Mouse (Mus musculus) kidney, postnatal 0 days (tissue): ENCODE results near the gene Uck1. TPM values are rescaled to one million over a fixed set of nuclear protein-coding genes. Genes with fewer than 3 reads are reported as not detected.

Source experiments
- ATAC-seq: fragments of 200-750 bp; cut with Nextera tagmentation; replicated peaks from 2 replicates; pipeline ENCODE4 v1.8.0; 2017; ENCODE audit warnings: low read depth, moderate number of reproducible peaks, moderate TSS enrichment, moderate library complexity; ENCODE audit not compliant: low FRiP score
- DNase-seq: peaks from one replicate; pipeline ENCODE4 v3.0.0-alpha.2; 2016; ENCODE audit warnings: low spot score
- H3K27ac ChIP-seq: fragments of 300-500 bp; sonication (generic); 2 replicates; pipeline ENCODE4 v1.5.1; 2014; ENCODE audit warnings: mild to moderate bottlenecking
- H3K27me3 ChIP-seq: fragments of 300-500 bp; sonication (generic); 2 replicates; pipeline ENCODE4 v1.6.1; 2014; ENCODE audit warnings: low read length, mixed read lengths; ENCODE audit not compliant: insufficient read depth
- H3K36me3 ChIP-seq: fragments of 300-500 bp; sonication (generic); 2 replicates; pipeline ENCODE4 v1.6.1; 2014; ENCODE audit warnings: low read length, mixed read lengths; ENCODE audit not compliant: insufficient read depth
- H3K4me1 ChIP-seq: fragments of 300-500 bp; sonication (generic); replicated peaks from 2 replicates; pipeline ENCODE4 v1.6.1; 2014; ENCODE audit warnings: antibody characterized with exemption, low read length, mixed read lengths; ENCODE audit not compliant: insufficient read depth
- H3K4me2 ChIP-seq: fragments of 300-500 bp; sonication (generic); 2 replicates; pipeline ENCODE4 v1.6.1; 2014; ENCODE audit warnings: mild to moderate bottlenecking, low read length, moderate library complexity, mixed read lengths
- H3K4me3 ChIP-seq: fragments of 300-500 bp; sonication (generic); replicated peaks from 2 replicates; pipeline ENCODE4 v1.5.1; 2014; ENCODE audit warnings: low read depth, low read length
- H3K9ac ChIP-seq: fragments of 300-500 bp; sonication (generic); 2 replicates; pipeline ENCODE4 v1.6.1; 2014; ENCODE audit warnings: low read depth, low read length
- H3K9me3 ChIP-seq: fragments of 300-500 bp; sonication (generic); replicated peaks from 2 replicates; pipeline ENCODE4 v1.6.1; 2016; ENCODE audit warnings: low read length, inconsistent platforms, mixed read lengths
- CTCF ChIP-seq: IDR thresholded peaks from 2 replicates; pipeline ENCODE4 v1.5.1; 2016; ENCODE audit warnings: antibody characterized with exemption, low read depth, mild to moderate bottlenecking, moderate library complexity
- WGBS: fragments of 180-500 bp; shearing (Covaris S2); extraction: QIAGEN DNeasy Blood & Tissue Kit; methylation state at CpG from one replicate; pipeline ENCODE4 v1.1.7; 2014; 5-methylcytosine and 5-hydroxymethylcytosine counted together
- polyA plus RNA-seq: library from polyadenylated mRNA; unstranded; fragments of >200 nt; fragmentation: Nextera tagmentation; extraction: Ambion mirVana; gene quantifications from 2 replicates; pipeline ENCODE4 v1.2.1, GENCODE M21; 2015

Uck1 gene
- polyA plus RNA-seq, 1 experiment from 2014 or later, result 57.9 TPM

GRCm38 (mm10) chr2:32218113-32218512 lies 41.8 kb downstream of the Uck1 start:
- no peak overlapping the region for H3K9ac ChIP-seq
- H3K4me2 ChIP-seq, result no peak overlapping the region
- ATAC-seq, result no peak
- no peaks in the 10 kb centered on the region for H3K9me3 ChIP-seq
- H3K27me3 ChIP-seq, result no peaks in the 10 kb centered on the region
- TF ChIP-seq CTCF, result no peak
- H3K36me3 ChIP-seq, result peaks cover 100% of the 10 kb centered on the region
- no peaks in the 10 kb centered on the region for H3K4me1 ChIP-seq
- H3K27ac ChIP-seq, result no peak overlapping the region
- 86% methylated on average over 5 of the region's 5 CpGs for WGBS
- DNase-seq, result no peak
- H3K4me3 ChIP-seq, result no peak overlapping the region

- Histone ChIP-seq H3K27me3 (no peaks in the 10 kb centered on the region), H3K9me3 (no peaks in the 10 kb centered on the region), H3K4me3 (no peak overlapping the region), H3K9ac (no peak overlapping the region), H3K27ac (no peak overlapping the region), H3K36me3 (peaks cover 98% of the 10 kb centered on the region), H3K4me1 (no peaks in the 10 kb centered on the region), H3K4me2 (no peak overlapping the region)
- no peak for DNase-seq
- WGBS, result 91% methylated on average over 8 of the region's 8 CpGs
- TF ChIP-seq CTCF, result no peak
- no peak for ATAC-seq
Observed at GRCm38 (mm10) chr2:32217656-32218055, 42.3 kb downstream of the Uck1 start.

GRCm38 (mm10) chr2:32216506-32216905 lies 43.5 kb downstream of the Uck1 start:
- Histone ChIP-seq H3K27me3 (no peaks in the 10 kb centered on the region), H3K36me3 (peaks cover 96% of the 10 kb centered on the region), H3K4me3 (no peak overlapping the region), H3K9ac (no peak overlapping the region), H3K27ac (no peak overlapping the region), H3K4me1 (no peaks in the 10 kb centered on the region), H3K9me3 (no peaks in the 10 kb centered on the region), H3K4me2 (no peak overlapping the region)
- WGBS, result 87% methylated on average over 10 of the region's 10 CpGs
- DNase-seq (no peak), ATAC-seq (no peak)
- no peak for TF ChIP-seq CTCF

- 89% methylated on average over 10 of the region's 10 CpGs for WGBS
- no peak overlapping the region for H3K4me3 ChIP-seq
Observed at GRCm38 (mm10) chr2:32215576-32215975, 44.4 kb downstream of the Uck1 start.

GRCm38 (mm10) chr2:32213000-32213399 lies 47.0 kb downstream of the Uck1 start:
- Histone ChIP-seq H3K36me3 (peaks cover 94% of the 10 kb centered on the region), H3K4me3 (no peak overlapping the region), H3K27ac (no peak overlapping the region), H3K9ac (no peak overlapping the region), H3K4me1 (no peaks in the 10 kb centered on the region), H3K4me2 (no peak overlapping the region), H3K27me3 (no peaks in the 10 kb centered on the region), H3K9me3 (no peaks in the 10 kb centered on the region)
- DNase-seq (no peak), ATAC-seq (no peak)
- WGBS, result 68% methylated on average over 10 of the region's 10 CpGs
- no peak for TF ChIP-seq CTCF

More at GRCm38 (mm10) chr2:32215576-32215975, 44.4 kb downstream of the Uck1 start:
- H3K36me3 ChIP-seq, result peaks cover 94% of the 10 kb centered on the region
- no peaks in the 10 kb centered on the region for H3K4me1 ChIP-seq
- TF ChIP-seq CTCF, result no peak
- H3K9me3 ChIP-seq, result no peaks in the 10 kb centered on the region
- H3K9ac ChIP-seq, result no peak overlapping the region
- no peak for ATAC-seq
- no peaks in the 10 kb centered on the region for H3K27me3 ChIP-seq
- H3K27ac ChIP-seq, result no peak overlapping the region
- DNase-seq, result no peak
- no peak overlapping the region for H3K4me2 ChIP-seq

- Histone ChIP-seq H3K4me2 (no peak overlapping the region), H3K9ac (no peak overlapping the region), H3K27ac (no peak overlapping the region), H3K9me3 (no peaks in the 10 kb centered on the region), H3K4me1 (no peaks in the 10 kb centered on the region), H3K27me3 (no peaks in the 10 kb centered on the region), H3K4me3 (no peak overlapping the region), H3K36me3 (peaks cover 93% of the 10 kb centered on the region)
- ATAC-seq (no peak), DNase-seq (no peak)
- WGBS, result 93% methylated on average over 8 of the region's 8 CpGs
- no peak for TF ChIP-seq CTCF
Observed at GRCm38 (mm10) chr2:32211689-32212088, 48.3 kb downstream of the Uck1 start.

- WGBS, result 83% methylated on average over 1 of the region's 1 CpGs
- no peak for TF ChIP-seq CTCF
- Histone ChIP-seq H3K4me3 (no peak overlapping the region), H3K4me2 (no peak overlapping the region), H3K36me3 (peaks cover 93% of the 10 kb centered on the region), H3K9me3 (no peaks in the 10 kb centered on the region), H3K27me3 (no peaks in the 10 kb centered on the region), H3K27ac (no peak overlapping the region), H3K9ac (no peak overlapping the region), H3K4me1 (no peaks in the 10 kb centered on the region)
- ATAC-seq (peak; percentile 65; the same call in 1 of the 2 replicates), DNase-seq (no peak)
Observed at GRCm38 (mm10) chr2:32207682-32208081, 52.3 kb downstream of the Uck1 start.

Other genes starting within 250 kb of the Uck1 start
- gene Fam78a, start 175.3 kb downstream of the Uck1 start, polyA plus RNA-seq, result 0.79 and 0.82 TPM in 2 replicates
- 4.5 and 4.7 TPM in 2 replicates for gene Plpp7, start 164.6 kb downstream of the Uck1 start, polyA plus RNA-seq
- 31.4 and 33.8 TPM in 2 replicates for gene Prrc2b, start 109.1 kb downstream of the Uck1 start, polyA plus RNA-seq
- gene Pomt1, start 23.6 kb downstream of the Uck1 start, polyA plus RNA-seq, result 18.5 and 20.1 TPM in 2 replicates
- 17.2 and 18.7 TPM in 2 replicates for gene Golga2, start 27.2 kb upstream of the Uck1 start, polyA plus RNA-seq
- gene Swi5, start 27.9 kb upstream of the Uck1 start, polyA plus RNA-seq, result 436 and 445 TPM in 2 replicates
- gene Ciz1, start 92.2 kb upstream of the Uck1 start, polyA plus RNA-seq, result 33.7 and 33.8 TPM in 2 replicates
- 5.3 and 5.6 TPM in 2 replicates for gene Dnm1, start 93.2 kb upstream of the Uck1 start, polyA plus RNA-seq
- 87.0 and 96.8 TPM in 2 replicates for gene 1110008P14Rik, start 121.8 kb upstream of the Uck1 start, polyA plus RNA-seq
- 43.5 and 50.3 TPM in 2 replicates for gene Lcn2, start 128.1 kb upstream of the Uck1 start, polyA plus RNA-seq
- 44.1 and 44.8 TPM in 2 replicates for gene Ptges2, start 135.7 kb upstream of the Uck1 start, polyA plus RNA-seq
- 4.7 TPM in 2 replicates for gene Naif1, start 190.3 kb upstream of the Uck1 start, polyA plus RNA-seq
- gene Slc25a25, start 191.3 kb upstream of the Uck1 start, polyA plus RNA-seq, result 15.0 and 16.9 TPM in 2 replicates